Mouse (Mus musculus) adrenal gland, adult (tissue): Measurements from ENCODE around the gene Hoxa3.

ENCODE experiments used
- DNase-seq, 2 experiments: peaks; one replicate each; pipeline ENCODE4 v3.0.0; 2022 to 2023; ENCODE audit warnings: low spot score in 1 of 2; ENCODE audit not compliant: inconsistent age in 2 of 2

Hoxa3 gene

DNA sequence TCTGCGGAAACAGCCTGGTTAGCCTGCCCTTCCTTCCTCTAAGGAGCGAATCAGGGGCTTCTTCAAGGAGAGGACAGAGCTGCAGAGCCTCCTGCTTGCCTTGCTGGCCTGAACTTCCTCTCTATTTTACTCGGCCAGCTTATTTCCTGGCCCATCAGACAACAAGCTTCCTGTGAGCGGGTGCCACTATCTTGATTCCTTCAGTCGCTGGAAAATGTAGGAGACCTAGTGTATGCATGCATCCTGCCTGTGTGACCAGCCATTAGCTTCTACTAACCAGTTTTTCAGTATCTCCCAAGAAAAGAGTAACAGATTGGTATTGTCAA is 42.3 kb downstream of the Hoxa3 start:
- DNase-seq = no peak

DNA sequence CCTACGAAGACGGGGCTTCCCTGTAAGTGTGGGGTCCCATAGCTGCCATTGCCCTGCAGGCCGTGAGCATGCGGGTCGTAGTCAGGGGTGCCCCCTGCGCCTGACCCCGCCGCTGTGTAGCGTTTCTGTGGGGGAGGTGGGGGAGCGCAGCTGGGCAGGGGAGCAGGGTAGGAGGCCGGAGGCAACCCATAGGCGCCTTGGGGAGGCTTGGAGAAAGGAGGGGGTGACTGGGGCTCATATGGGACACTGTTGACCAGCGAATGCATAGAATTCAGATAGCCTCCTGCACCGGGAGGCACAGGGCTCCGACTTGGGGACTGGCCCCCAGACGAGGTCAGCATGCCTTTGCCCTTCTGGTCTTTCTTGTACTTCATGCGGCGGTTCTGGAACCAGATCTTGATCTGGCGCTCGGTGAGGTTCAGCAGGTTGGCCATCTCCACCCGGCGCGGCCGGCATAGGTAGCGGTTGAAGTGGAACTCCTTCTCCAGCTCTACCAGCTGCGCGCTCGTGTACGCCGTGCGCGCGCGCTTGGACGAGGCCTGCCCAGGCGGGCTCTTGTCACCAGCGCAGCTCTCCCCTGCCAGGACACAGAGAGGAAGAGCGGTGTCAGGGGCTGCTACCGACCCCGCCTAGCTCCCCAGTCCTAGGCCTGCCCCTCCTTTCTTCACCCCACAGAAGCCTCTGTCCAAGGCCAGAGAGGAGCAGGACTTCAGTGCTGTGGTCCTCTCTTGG is 42.8 kb downstream of the Hoxa3 start:
- DNase-seq = peak; percentile 59 to 75

DNA sequence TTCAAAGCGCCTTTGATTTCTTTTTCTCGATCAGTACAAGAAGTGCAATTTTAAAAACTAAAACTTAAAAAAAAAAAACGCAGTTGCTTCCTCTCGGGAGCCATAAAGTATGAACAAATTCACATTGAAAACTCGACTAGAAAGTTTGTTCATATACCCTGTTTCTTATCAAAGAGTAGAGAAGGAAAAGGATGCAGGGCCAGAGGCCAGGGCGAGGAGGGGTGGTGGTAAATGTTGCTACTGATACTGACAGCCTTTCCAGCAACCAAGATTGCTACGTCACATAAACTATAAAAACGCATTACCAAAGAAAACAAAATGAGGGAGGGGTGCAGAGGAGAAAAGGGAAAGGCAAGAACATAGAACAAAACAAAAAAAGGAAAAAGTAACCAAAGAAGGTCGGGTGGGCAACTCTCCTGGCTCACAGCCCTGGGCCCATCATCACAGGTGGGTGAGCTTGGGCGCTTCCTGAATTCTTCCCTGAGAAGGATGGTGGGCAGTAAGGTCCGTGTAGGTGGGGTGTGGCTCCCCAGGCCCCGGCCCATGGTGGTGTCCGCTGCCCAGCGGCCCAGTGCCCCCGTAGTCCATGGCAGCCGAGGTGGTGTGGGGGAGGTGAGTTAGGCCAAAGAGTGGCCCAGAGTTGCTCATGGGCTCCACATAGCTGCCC is 43.5 kb downstream of the Hoxa3 start:
- peak in 1 of 2 experiments; percentile 58 for DNase-seq

DNA sequence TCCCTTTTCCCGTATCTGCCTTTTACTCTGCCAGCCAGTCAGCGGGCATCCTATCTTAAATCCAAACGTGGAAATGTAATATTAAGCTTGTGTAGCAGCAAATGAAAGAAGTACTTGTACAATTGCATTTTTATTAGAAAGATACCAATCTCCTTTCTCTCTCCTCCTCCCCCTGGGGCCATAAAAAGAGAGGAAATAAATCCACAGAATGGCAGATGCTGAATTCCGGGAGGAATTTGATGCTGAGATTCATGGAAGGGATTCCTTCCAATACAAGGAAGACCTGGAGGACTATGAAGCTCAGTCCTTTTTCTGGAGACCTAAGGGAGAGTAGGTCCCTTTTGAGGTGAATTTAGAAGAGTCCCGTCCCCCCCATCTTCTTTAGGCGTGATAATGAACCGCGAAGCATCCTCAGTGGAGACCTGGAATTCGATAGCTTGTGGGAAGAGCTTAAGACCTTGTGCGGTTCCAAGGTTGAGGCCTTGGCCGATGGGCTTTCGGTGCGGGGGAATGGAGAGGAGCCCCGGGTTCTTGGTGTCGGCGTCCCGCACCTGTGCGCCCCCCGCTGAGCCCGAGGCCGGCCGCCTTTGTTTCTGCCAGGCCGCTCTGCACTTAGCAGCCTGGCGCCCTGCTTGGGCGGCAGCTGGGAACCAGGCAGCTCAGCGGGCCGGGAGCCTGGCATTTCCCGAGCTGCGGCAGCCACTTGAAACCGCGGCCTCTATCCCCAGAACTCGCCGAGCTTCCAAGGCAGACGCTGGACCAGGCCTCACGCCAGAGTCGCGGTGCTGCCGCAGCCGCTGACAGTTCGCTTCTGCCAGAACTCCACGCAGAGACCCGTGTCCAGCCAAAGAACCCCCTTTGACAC is 44.7 kb downstream of the Hoxa3 start:
- peak; percentile 50 to 79 for DNase-seq

DNA sequence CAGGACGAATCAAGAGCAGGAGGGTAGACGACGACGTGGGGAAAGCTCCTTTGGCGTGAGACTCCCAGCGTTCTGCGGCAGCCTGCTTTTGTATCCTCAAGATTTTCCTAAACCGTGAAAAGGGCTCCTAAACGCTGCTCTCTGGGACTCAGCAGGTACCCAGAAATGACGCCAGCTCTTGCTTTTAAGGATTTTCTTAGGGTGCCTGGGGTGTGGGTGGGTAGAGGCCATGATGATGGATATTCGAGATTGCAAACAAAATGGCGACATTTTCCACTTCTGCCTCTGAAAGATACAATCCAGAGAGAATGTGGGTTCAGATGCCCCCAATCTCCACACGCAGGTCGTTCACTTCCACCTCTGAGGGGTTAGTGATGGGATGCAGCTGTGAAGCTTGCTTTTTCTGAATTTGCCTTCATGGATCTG is 45.4 kb downstream of the Hoxa3 start:
- peak; percentile 7 to 50 for DNase-seq

DNA sequence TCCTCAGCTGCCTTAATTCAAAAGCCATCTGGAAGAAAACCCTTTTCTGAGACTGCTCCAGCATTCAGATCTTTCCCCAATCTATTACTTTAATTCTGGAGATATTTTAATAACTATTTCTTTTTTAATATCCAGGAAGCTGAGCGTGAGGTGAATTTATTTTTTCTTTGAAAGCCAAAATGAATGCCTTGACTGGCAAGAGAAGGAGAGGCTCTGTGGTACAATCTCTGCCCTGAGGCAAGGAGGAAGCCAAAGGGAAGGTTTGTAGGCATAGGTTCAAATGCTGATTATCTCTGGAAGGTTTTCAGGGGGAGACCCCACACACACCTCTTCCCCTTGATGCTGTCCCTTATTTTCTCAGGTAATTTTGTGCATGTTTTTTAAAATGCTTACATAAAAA is 46.0 kb downstream of the Hoxa3 start:
- peak in 1 of 2 experiments; percentile 44 for DNase-seq

DNA sequence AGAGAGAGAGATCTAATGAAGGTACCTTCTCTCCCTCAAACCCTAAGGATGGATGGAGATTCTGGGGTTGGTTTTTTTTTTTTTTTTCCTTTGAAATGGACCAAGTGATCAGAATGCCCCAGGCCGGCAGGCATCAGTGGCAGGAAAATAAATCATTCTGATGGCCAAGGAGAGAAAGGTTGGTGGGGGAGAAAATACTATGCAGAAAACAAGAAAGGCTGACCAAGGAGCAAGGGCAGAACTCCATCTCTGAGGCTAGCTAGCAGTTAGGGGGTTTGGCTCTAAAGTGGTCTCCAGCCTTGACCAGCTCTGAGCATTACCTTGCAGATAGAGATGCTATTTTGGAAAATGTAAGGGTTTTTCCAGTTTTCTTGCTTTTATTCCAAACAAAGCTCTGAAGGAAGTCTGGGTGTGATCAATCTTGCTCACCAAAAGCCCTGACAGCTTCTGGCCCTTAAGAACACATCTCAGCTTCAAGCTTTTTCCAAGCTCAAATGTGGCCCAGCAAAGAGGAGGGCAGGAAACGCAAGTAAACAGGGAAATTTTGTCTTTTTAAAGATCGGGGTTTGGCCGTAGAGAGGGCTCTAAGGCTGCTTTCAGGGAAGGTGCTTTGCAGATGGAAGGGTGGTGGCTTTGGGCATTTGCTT is 46.6 kb downstream of the Hoxa3 start:
- DNase-seq = peak; percentile 19 to 67

DNA sequence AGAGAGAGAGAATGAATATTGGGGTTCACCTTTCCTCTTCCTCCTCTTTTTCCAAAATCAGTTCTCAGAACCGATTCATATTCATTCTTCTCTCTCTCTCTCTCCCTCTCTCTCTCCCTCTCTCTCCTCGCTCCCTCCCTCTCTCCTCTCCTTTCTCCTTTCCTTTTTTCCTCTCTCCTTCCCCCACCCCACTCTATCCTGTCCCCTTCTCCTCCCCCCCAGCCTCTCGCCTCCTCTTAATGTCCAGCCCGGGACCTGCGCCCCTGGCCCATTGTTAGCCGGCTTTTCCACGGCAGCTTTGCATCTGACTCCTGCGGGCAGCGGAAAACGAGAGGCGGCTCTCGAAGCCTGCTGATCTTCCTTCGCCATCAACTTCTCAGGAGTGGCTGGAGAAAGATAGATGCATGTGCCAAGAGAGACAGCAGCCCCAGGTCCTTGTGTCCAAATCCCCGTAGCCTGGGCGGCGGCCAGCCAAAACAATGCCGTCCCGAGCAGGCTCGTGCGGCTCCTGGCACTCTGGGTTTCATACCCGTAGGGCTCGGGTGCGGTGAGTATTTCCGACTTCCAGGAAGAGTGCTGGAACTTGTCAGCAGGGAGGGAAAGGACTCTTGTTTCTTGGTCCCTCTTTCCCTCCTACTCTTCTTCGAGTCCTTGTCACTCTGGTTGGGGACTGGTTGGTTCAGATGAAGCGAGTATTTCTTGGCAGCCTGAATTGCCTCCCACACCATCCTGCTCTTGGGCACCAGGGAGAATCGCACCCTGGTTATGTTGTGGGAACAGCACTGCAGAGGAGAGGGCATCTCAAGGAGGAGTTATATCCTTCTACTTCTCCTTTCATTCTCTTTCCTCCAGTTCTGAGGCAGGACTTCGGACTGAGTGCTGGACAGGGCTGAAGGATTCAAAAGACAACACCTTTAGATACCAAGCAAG is 47.4 kb downstream of the Hoxa3 start:
- peak; percentile 48 to 83 for DNase-seq

DNA sequence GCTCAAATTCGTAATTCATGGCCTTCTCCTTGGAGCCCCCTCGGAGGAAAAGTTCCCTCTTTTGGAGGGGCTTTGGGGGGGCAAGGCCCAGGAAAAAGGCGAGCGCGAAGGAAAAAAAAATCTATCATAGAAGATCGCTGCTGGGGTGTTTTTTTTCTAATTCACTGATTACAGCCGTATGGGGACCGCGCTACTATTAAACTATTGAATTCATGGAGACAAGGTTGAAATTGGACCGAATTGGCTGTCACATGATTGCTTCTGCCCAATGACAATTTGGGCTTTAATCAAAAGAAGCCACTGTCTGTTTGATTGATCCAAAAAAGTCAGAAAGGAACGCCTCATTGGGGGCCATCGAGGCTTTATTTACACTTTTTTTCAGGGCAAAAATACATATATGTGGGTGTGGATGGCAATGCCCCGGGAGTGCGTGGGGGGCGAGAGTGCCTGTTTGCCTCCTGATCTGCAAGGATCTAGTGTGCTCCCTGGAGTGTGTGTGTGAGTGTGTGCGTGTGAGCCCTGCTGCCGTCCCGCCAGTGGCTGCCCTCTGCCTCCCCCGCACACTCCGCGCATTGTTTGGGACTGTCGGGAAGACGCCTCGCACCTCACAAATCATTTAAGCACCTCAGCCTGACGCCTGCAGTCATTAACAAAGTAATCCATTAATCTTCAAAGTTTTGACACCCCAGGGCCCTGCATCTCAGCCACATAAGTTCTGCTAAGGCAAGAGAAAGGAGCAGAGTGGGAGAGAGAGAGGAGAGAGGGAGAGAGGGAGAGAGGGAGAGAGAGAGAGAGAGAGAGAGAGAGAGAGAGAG is 48.3 kb downstream of the Hoxa3 start, which contains the start of gene Hoxa2:
TSS of gene Hoxa2 (minus strand) at position 206 of the 815 bp plus-strand sequence.
- peak; percentile 59 to 87 for DNase-seq

DNA sequence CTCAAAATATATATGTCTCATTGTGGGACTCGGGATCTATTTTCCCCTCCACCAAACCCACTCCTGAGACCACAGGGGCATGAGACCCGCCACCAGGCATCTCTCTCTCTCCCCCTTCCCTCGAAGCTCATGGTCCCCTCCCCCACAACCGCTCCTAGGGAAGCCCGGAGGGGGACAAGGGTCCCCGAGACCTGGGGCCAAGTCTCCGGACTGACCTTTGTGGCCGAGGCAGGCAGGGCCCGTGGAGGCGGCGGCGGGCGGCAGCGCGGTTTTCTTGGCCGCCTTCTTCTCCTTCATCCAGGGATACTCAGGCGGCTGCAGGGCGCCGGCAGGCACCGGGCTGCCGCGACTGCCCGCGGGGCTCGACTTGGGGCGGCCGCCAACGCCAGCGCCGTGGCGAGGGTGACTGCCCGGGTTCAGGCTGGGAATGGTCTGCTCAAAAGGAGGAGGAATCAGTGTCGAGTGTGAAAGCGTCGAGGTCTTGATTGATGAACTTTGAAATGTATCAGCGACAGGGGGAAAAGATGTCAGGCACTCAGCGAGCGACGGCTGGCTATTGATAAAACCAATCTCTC is 49.0 kb downstream of the Hoxa3 start:
- DNase-seq = peak in 1 of 2 experiments; percentile 47

DNA sequence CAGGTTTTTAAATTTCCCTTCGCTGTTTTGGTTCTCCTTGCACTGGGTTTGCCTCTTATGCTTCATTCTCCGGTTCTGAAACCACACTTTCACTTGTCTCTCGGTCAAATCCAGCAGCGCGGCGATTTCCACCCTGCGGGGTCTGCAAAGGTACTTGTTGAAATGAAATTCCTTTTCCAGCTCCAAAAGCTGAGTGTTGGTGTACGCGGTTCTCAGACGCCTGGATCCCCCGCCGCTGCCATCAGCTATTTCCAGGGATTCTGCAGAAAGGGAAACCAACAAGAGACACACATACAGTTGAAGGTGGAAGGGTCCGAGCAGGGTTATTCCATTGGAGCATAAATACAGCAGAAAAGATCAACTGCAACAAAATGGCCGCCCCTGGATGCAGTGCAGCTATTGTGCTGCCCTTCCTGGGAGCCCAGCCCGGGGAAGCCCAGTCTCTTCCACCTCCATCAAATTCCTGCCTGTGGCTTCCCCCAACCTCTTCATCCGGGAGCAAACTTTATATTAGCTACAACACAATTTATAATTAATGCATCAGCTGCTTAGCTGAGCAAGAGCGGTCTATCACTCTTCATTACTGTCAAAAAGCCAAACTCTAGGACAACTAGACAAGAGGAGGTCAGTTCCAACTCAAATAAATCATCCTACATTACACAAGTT is 49.6 kb downstream of the Hoxa3 start:
- DNase-seq = peak; percentile 37 to 85

DNA sequence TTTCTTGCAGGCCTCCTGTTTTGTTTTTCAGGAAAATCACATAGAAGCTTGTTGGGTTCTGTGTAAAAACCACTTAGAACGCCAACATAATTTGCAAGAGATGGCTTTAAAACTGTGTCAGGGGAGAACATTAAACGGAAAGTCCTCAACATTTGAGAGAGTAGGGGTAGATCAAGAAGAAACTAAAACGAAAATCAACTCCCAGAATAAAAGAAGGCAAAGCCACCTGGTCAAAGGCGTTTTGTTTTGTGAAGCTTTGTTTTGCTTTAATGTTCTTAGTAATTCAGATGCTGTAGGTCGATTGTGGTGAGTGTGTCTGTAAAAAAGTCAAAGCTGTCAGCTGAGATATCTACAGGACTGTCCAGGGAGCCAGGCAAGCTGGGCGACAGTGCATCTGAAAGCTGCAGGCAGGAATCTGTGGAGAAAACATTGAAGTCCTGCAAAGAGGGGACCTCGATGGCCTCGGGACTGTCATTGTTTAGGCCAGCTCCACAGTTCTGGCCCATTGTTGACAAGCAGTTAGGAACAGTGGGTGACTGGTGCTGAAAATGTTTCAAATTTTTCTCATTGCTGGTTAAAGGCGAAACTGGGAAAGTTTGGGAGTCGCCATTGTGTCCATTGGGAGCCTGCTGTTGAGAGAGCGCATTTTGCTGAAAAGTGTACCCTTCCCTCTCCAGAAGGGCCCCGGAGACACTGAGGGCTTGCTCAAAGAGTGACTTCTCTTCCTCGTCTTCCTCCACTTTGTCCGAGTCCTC is 50.3 kb downstream of the Hoxa3 start:
- peak in 1 of 2 experiments; percentile 81 for DNase-seq

DNA sequence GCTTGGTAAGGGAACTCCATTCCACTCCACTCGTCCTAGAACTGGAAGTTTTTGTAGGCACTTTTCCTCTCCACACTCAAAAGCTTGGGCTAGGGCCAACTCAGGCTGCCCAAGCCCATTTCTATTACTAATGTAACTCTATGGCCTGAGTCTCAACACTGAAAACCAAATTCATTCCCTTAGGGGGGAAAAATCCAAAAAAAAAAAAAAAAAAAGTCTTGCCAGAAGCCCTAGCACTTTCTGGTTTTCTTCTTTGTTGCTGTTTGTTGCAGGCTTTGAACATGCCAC is 51.1 kb downstream of the Hoxa3 start:
- DNase-seq = no peak

DNA sequence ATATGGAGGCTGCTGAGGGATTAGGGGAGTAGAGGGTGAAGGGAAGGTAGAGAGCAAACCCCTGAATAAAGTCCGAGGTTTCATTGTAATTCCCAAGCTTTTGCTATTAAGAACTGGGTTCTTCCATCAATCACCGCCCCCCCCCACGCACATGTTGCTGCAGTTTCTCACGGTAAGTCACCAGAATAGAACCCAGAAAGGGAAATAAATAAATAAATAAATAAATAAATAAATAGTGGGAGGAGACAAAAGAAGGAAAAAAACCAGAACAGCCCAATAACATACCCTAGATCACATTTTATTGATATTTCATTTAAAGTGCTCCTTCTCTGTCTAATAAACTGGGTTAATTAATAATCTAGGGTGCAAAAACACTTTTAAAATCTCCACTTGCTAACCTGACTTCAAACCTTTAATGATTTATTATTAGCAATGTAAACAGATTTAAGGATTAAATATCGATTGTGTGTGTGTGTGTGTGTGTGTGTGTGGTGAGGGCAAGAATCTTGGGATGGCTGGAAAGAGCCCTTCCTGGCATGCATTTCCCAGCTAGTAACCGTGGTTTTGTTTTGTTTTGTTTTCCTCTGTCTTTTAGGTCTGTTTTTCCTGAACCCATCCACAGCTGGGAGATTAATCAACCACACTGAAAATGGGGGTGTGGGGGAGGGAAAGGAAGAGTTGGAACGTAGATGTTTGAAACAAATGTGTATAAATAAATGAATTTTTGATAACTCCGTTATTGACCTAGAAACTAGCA is 51.6 kb downstream of the Hoxa3 start:
- DNase-seq = peak in 1 of 2 experiments; percentile 67

DNA sequence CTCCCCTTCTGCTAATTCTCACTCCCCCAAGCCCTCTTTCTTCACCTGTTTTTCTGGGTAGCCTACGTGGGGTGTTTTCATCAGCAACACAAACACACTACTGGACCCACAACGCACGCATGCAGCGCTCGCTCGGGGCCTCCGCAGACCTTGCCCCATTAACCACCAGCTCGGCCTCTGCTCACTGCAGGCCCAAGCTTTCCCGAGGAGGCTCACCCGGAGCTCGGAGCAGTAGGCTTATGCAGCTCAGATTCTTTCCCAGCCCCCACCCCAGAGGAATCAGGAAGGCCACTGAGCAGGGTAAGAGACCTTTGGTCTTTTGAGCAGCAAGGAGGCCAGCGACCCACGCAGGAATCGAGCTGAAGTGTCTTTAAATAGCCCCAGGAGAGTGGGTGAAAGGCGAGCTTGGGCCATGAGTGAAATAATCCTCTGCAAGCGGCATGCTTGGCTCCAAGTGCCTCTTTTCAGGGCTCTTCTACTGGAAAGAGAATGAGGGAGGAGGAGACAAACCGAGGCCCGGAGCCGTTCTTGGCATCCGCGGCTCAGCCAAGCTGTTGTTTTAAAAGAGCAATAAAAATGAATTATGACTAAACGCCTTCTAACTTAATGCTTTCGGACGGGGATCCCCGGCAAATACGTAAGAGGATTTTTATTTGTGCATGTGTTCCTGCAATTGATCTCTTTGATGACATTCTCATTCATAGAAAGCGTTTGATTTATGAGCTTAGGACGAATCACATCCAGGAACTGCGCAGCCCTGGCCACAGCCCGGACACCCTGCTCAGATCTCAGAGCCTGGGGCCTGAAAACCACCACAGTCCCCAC is 52.4 kb downstream of the Hoxa3 start:
- peak; percentile 71 to 88 for DNase-seq

DNA sequence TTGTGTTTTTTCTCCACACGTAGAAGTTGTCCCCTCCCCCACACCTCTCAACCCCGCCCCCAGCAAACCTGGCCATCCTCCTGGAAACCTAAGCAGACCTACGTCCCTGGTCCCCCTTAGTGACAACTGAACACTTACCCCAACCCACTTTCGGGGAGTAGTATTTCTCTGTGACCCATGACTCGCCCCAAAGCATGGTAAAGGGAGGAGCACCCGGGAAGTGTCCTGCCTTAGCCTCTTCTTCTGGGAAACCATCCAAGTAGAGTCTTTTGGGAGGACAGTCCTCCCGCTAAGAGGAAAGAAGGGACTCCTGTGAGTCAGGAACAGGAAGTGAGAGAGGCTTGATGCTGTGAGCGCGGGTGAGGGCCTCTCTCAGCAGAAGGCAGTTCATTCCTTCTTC is 53.2 kb downstream of the Hoxa3 start:
- DNase-seq = peak; percentile 49 to 83
